Mouse (Mus musculus) inflammation-experienced regulatory T-cells (primary cell): ENCODE data around the gene Mief2. TPM values are rescaled to one million over a fixed set of nuclear protein-coding genes. Genes with fewer than 3 reads are reported as not detected.

Experiments used
- polyA plus RNA-seq, 2 experiments: library from polyadenylated mRNA; unstranded; fragments of 100-300 nt; shearing (Covaris generic); gene quantifications; one replicate each; pipeline ENCODE4 v1.2.1; 2017

The Mief2 gene
- polyA plus RNA-seq, result 10 to 100 TPM; 12.0 to 19.5 TPM

DNA sequence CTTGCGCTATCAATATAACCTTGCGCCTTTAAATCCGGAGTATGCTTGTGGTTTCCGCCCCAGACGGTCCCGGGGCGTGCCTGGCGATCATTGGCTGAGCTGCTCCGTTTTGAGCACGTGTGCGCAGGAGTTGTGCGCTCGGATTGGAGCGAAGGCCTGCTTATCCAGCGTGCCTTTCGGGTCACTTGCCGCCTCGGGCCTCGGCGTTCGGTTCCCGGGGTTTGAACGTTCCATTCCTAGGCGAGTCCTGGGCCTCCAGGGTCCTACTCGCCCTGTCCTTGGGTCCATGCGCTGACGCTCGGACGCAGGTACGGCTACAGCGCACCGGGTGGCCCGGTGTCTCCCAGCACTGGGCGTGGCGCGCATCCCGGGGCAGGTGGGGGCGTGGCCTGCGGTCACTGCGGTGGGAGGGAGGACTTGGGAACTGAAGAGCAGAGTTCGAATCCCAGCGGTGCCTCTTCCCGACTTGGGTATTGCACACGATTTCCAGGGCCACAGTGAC, at the start of gene Mief2:
Gene Mief2 (plus strand): TSS at position 139 of the 502 bp plus-strand sequence.

DNA sequence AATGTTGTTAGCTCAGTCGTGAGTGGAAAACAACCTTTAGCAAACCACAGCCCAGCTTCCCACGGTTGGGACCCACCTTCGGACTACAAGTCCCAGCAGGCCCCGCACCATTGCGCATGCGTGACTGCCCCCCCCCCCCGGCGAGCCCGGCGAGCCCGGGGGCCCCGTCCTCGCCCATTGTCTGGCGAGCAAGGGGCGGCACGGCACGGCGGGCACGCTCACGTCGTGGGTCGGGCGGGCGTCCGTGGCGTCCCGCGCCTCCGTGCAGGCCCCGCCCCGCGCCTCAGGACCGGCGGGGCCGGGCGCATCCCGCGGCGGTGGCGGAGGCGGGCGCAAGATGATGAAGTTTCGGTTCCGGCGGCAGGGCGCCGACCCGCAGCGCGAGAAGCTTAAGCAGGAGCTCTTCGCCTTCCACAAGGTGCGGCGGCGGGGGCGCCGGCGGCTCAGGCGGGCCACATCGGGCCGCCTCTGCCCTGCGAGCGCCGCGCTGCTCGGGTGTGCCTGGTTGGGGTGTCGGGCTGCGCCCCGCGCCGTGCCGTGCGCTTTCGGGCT, 28.6 kb upstream of the Mief2 start, which contains the start of gene Llgl1:
Gene Llgl1 (plus strand): TSS at position 200 of the 552 bp plus-strand sequence.

DNA sequence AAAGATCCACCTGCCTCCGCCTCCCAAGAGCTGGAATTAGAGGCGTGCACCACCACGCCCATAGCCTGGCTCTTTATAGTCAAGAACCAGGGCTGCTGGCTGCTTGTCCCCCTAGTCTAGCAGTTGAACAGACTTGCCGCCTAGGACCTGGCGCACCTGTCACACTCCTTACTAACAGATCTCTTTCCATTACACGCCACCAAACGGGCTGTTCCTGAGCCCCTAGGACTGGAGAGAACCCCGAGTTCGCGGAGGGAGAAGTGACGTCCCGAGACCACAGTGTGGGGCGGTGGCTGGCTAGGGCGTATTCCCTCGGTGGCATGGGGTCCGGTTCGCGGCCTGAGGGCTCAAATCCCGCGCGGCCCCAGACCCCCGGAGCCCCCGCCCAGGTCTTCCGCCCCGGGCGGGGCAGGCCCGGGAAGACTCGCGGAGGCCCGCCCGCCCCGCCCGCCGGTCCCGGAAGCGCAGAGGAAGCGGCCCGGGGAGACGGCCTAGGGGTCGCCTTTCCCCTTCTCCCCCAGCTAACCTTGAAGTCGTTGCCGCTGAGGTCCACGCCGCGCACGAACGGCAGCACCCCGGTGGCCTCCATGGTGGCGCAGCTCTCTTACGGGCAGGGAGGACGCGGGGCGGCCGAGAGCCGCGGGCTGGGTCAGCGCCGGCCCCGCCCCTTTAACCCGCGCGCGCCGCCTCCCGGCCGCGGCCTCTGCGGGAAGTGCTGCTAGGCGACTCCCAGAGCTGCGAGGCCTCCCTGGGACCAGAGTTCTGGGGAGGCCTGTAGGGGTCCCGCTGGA, 1.4 kb upstream of the Mief2 start, which contains the start of gene Flii:
Gene Flii (minus strand): TSS at position 663 of the 791 bp plus-strand sequence.

DNA sequence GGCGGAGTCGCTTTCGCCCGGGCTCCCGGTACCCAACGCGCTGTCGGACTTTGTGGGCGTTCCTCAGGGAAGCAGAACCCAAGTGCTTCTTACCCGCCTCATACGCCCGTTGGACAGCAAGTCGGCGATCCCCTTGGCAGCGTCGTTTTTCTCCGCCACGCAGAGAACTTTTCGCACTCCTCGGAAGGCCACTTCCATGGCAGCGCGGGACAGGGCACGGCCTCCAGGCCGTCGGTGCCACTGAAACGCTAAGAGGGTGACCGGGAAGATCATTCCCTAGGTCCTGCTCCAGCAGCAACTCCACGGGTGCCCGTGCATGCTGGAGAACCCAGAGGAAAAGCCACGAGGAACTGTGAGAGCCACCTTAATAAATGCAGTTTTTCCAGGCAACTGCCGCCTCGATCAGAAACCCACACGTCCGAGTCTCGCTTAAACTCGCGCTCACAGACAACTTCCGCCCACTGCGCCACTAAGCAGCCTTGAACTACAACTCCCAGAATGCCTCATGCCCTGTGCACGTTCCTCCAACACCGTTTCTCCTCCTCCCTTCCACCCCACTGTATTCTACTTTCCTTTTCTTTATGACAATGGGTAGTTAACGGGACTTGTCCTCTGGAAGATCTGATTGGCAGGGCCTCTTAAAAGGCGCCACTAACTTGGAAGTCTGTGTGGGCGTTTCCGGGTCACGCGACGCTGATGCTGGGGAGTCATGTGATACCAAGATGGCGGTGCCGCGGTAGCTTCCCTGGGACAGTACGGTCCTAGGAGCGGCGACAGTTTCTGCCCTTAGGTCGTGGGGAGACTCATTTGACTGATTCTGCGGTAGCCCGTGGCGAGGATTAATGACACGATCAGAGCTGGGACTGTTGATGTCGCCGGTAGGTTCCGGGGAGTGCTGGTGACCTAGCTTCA, 48.9 kb downstream of the Mief2 start, which contains the start of the genes Top3a and Smcr8:
Gene Top3a (minus strand): TSS at position 537 of the 912 bp plus-strand sequence.
Gene Smcr8 (plus strand): TSS at position 696 of the 912 bp plus-strand sequence.

Other genes with a start within 250 kb of the Mief2 start
- 10 to 100 TPM; 31.0 to 34.7 TPM for gene Alkbh5, start 192.0 kb upstream of the Mief2 start, polyA plus RNA-seq
- 10 to 100 TPM; 34.8 to 42.6 TPM for gene Llgl1, start 28.7 kb upstream of the Mief2 start, polyA plus RNA-seq
- 100 to 1,000 TPM; 175 to 177 TPM for gene Flii, start 1.1 kb upstream of the Mief2 start, polyA plus RNA-seq
- 10 to 100 TPM; 18.0 to 31.5 TPM for gene Top3a, start 49.0 kb downstream of the Mief2 start, polyA plus RNA-seq
- gene Smcr8, start 49.1 kb downstream of the Mief2 start, polyA plus RNA-seq, result 10 to 100 TPM; 11.1 to 14.2 TPM
- gene Shmt1, start 83.3 kb downstream of the Mief2 start, polyA plus RNA-seq, result 10 to 100 TPM; 12.9 to 13.5 TPM
- gene Dhrs7b, start 102.2 kb downstream of the Mief2 start, polyA plus RNA-seq, result 10 to 100 TPM; 29.4 to 39.9 TPM
- 10 to 100 TPM; 33.7 to 52.1 TPM for gene Tmem11, start 150.9 kb downstream of the Mief2 start, polyA plus RNA-seq
- 10 to 100 TPM in 1 of 2 experiments, 1 to 10 TPM in 1; 6.6 to 11.7 TPM for gene Natd1, start 186.4 kb downstream of the Mief2 start, polyA plus RNA-seq
- 10 to 100 TPM; 86.9 to 87.6 TPM for gene Map2k3, start 203.6 kb downstream of the Mief2 start, polyA plus RNA-seq